Mouse (Mus musculus) CH12.LX (cell line): ENCODE measurements around the gene Kcnk16. TPM values are rescaled to one million over a fixed set of nuclear protein-coding genes. Genes with fewer than 3 reads are reported as not detected.

Experiments
- DNase-seq: peaks from one replicate; pipeline ENCODE4 v3.0.0-alpha.2; 2013; ENCODE audit errors: extremely low read depth
- H3K27ac ChIP-seq: 2 replicates; pipeline ENCODE4 v1.5.1; 2012; ENCODE audit warnings: low read depth, mild to moderate bottlenecking, control low read depth, moderate library complexity; ENCODE audit not compliant: insufficient read depth
- H3K27me3 ChIP-seq: replicated peaks from 2 replicates; pipeline ENCODE3; 2012; ENCODE audit warnings: inconsistent platforms
- H3K36me3 ChIP-seq, 2 experiments: replicated peaks in 1 of 2; 2 replicates each; pipeline versions ENCODE3 to v1.6.1; 2012; ENCODE audit warnings: inconsistent platforms in 1 of 2, low read length in 1 of 2, mild to moderate bottlenecking in 1 of 2, mixed read lengths in 1 of 2, moderate library complexity in 1 of 2; ENCODE audit not compliant: control insufficient read depth in 1 of 2, insufficient read depth in 1 of 2
- H3K4me1 ChIP-seq, 2 experiments: 2 replicates each; pipeline ENCODE4 v1.6.1; 2012; ENCODE audit warnings: inconsistent platforms in 1 of 2, moderate library complexity in 1 of 2; ENCODE audit not compliant: insufficient read depth in 2 of 2, control insufficient read depth in 1 of 2
- H3K4me2 ChIP-seq: 2 replicates; pipeline ENCODE4 v1.6.1; 2012; ENCODE audit warnings: low read depth, mild to moderate bottlenecking, control low read depth; ENCODE audit not compliant: poor library complexity, insufficient read depth, severe bottlenecking
- H3K4me3 ChIP-seq, 3 experiments: fragments of 150-350 bp in 1 of 3; sonication (generic) in 1 of 3; replicated peaks in 1 of 3; 2 replicates each; pipeline versions ENCODE3 to v1.5.1; 2011 to 2012; ENCODE audit warnings: low read depth in 2 of 3, low read length in 2 of 3, mild to moderate bottlenecking in 2 of 3, moderate library complexity in 2 of 3, control low read depth in 1 of 3, improper control_type of control experiment in 1 of 3, inconsistent platforms in 1 of 3, mixed read lengths in 1 of 3; ENCODE audit not compliant: poor library complexity in 1 of 3
- H3K79me2 ChIP-seq: replicated peaks from 2 replicates; pipeline ENCODE4 v1.6.1; 2012; ENCODE audit warnings: mild to moderate bottlenecking, moderate library complexity; ENCODE audit not compliant: control insufficient read depth, poor library complexity, insufficient read depth, severe bottlenecking; ENCODE audit errors: extremely low read depth
- H3K9ac ChIP-seq: 2 replicates; pipeline ENCODE4 v1.6.1; 2012; ENCODE audit warnings: low read depth, mild to moderate bottlenecking, control low read depth, moderate library complexity; ENCODE audit not compliant: insufficient read depth
- H3K9me3 ChIP-seq: replicated peaks from 2 replicates; pipeline ENCODE3; 2012; ENCODE audit warnings: low read length, inconsistent platforms, mixed read lengths
- CHD1 ChIP-seq: IDR thresholded peaks from 2 replicates; pipeline ENCODE4 v1.6.1; 2012; ENCODE audit warnings: low read depth, low read length, improper control_type of control experiment, inconsistent platforms
- CHD2 ChIP-seq: IDR thresholded peaks from 2 replicates; pipeline ENCODE4 v1.6.1; 2011; ENCODE audit warnings: low read length, improper control_type of control experiment
- CTCF ChIP-seq, 2 experiments: IDR thresholded peaks in 1 of 2; conservative IDR thresholded peaks in 1 of 2; 2 replicates each; pipeline ENCODE4 v1.5.1; 2011 to 2012; ENCODE audit warnings: low read depth in 2 of 2, low read length in 2 of 2, improper control_type of control experiment in 1 of 2, inconsistent platforms in 1 of 2, mild to moderate bottlenecking in 1 of 2, moderate library complexity in 1 of 2
- ELF1 ChIP-seq: IDR thresholded peaks from 2 replicates; pipeline ENCODE4 v1.6.1; 2014; ENCODE audit warnings: low read depth, mild to moderate bottlenecking, inconsistent platforms, low read length, improper control_type of control experiment
- ETS1 ChIP-seq: conservative IDR thresholded peaks from 2 replicates; pipeline ENCODE4 v1.6.1; 2012; ENCODE audit warnings: low read depth, mild to moderate bottlenecking, inconsistent platforms, low read length, improper control_type of control experiment, moderate library complexity
- GABPA ChIP-seq: IDR thresholded peaks from 2 replicates; pipeline ENCODE4 v1.6.1; 2012; ENCODE audit warnings: low read depth, low read length, improper control_type of control experiment, inconsistent platforms; ENCODE audit not compliant: insufficient replicate concordance
- HCFC1 ChIP-seq: IDR thresholded peaks from 2 replicates; pipeline ENCODE4 v1.6.1; 2012; ENCODE audit warnings: low read depth, mild to moderate bottlenecking, inconsistent platforms, low read length, improper control_type of control experiment
- JUN ChIP-seq: IDR thresholded peaks from 2 replicates; pipeline ENCODE4 v1.6.1; 2011; ENCODE audit warnings: low read depth, mild to moderate bottlenecking, low read length, improper control_type of control experiment, moderate library complexity; ENCODE audit not compliant: insufficient read depth
- JUND ChIP-seq: conservative IDR thresholded peaks from 2 replicates; pipeline ENCODE4 v1.6.1; 2011; ENCODE audit warnings: low read depth, low read length, improper control_type of control experiment
- MAX ChIP-seq: IDR thresholded peaks from 2 replicates; pipeline ENCODE4 v1.6.1; 2011; ENCODE audit warnings: low read length, improper control_type of control experiment
- MAZ ChIP-seq: IDR thresholded peaks from 2 replicates; pipeline ENCODE4 v1.6.1; 2012; ENCODE audit warnings: low read depth, mild to moderate bottlenecking, inconsistent platforms, low read length, improper control_type of control experiment, moderate library complexity
- MEF2A ChIP-seq: IDR thresholded peaks from 2 replicates; pipeline ENCODE4 v1.6.1; 2014; ENCODE audit warnings: low read depth, mild to moderate bottlenecking, inconsistent platforms, low read length, improper control_type of control experiment, borderline replicate concordance
- MXI1 ChIP-seq: IDR thresholded peaks from 2 replicates; pipeline ENCODE4 v1.6.1; 2011; ENCODE audit warnings: mild to moderate bottlenecking, low read depth, low read length, improper control_type of control experiment
- MYC ChIP-seq: IDR thresholded peaks from 2 replicates; pipeline ENCODE4 v1.6.1; 2011; ENCODE audit warnings: low read depth, mild to moderate bottlenecking, improper control_type of control experiment, low read length
- NELFE ChIP-seq: IDR thresholded peaks from 2 replicates; pipeline ENCODE4 v1.6.1; 2011; ENCODE audit warnings: low read depth, low read length, improper control_type of control experiment
- PAX5 ChIP-seq: IDR thresholded peaks from 2 replicates; pipeline ENCODE4 v1.6.1; 2012; ENCODE audit warnings: low read length, inconsistent platforms, mixed read lengths
- POLR2A ChIP-seq: IDR thresholded peaks from 2 replicates; pipeline ENCODE4 v1.6.1; 2011; ENCODE audit warnings: low read depth, mild to moderate bottlenecking, improper control_type of control experiment, low read length
- POLR2AphosphoS2 ChIP-seq: IDR thresholded peaks from 2 replicates; pipeline ENCODE4 v1.6.1; 2011; ENCODE audit warnings: low read depth, low read length, improper control_type of control experiment
- RAD21 ChIP-seq: IDR thresholded peaks from 2 replicates; pipeline ENCODE4 v1.6.1; 2011; ENCODE audit warnings: low read depth, mild to moderate bottlenecking, low read length, improper control_type of control experiment, moderate library complexity
- RCOR1 ChIP-seq: conservative IDR thresholded peaks from 2 replicates; pipeline ENCODE4 v1.6.1; 2012; ENCODE audit warnings: low read depth, mild to moderate bottlenecking, inconsistent platforms, low read length, improper control_type of control experiment
- SIN3A ChIP-seq: IDR thresholded peaks from 2 replicates; pipeline ENCODE4 v1.6.1; 2012; ENCODE audit warnings: low read length, improper control_type of control experiment, inconsistent platforms
- SMC3 ChIP-seq: IDR thresholded peaks from 2 replicates; pipeline ENCODE4 v1.6.1; 2011; ENCODE audit warnings: low read depth, low read length, improper control_type of control experiment
- UBTF ChIP-seq: IDR thresholded peaks from 2 replicates; pipeline ENCODE4 v1.6.1; 2012; ENCODE audit warnings: low read depth, mild to moderate bottlenecking, inconsistent platforms, low read length, improper control_type of control experiment, moderate library complexity
- USF1 ChIP-seq: IDR thresholded peaks from 2 replicates; pipeline ENCODE4 v1.6.1; 2014; ENCODE audit warnings: low read depth, mild to moderate bottlenecking, inconsistent platforms, low read length, improper control_type of control experiment
- USF2 ChIP-seq: conservative IDR thresholded peaks from 2 replicates; pipeline ENCODE4 v1.6.1; 2011; ENCODE audit warnings: low read depth, low read length, improper control_type of control experiment
- ZKSCAN1 ChIP-seq: IDR thresholded peaks from 2 replicates; pipeline ENCODE4 v1.6.1; 2012; ENCODE audit warnings: low read depth, inconsistent platforms, low read length, improper control_type of control experiment, borderline replicate concordance
- ZMIZ1 ChIP-seq: IDR thresholded peaks from 2 replicates; pipeline ENCODE4 v1.6.1; 2012; ENCODE audit warnings: low read depth, mild to moderate bottlenecking, inconsistent platforms, low read length, improper control_type of control experiment
- dilution Hi-C: fragments of 300-500 bp; cut with MboI; formaldehyde crosslinking; loops from 2 replicates; pipeline ENCODE4 v1.14.3; 2020; ENCODE audit warnings: low sequenced_read_pairs; ENCODE audit not compliant: extremely low pct_unique_long_range_greater_than_20kb, extremely low pct_ligation_motif_present
- in situ Hi-C: fragments of 300-500 bp; cut with MboI; formaldehyde crosslinking; loops from 3 replicates; pipeline ENCODE4 v1.14.3; 2019; ENCODE audit warnings: low sequenced_read_pairs, low pct_ligation_motif_present, low pct_unique_long_range_greater_than_20kb, mixed read lengths
- polyA plus RNA-seq: library from polyadenylated mRNA; unstranded; fragments of >175 nt; gene quantifications from 2 replicates; pipeline ENCODE4 v1.2.1, GENCODE M21; 2012; ENCODE audit warnings: low read depth; ENCODE audit not compliant: insufficient read length
- total RNA-seq, 2 experiments: library from RNA; depleted of rRNA; stranded (reverse); fragments of 300-350 nt in 1 of 2; fragments of >200 nt in 1 of 2; gene quantifications; 2 replicates each; pipeline ENCODE4 v1.2.3; 2012 to 2014

Gene Kcnk16
- total and polyA plus RNA-seq, 3 experiments, result not detected

GRCm38 (mm10) chr14:20225525-20225924 lies 43.5 kb downstream of the Kcnk16 start:
- no peak overlapping the region for H3K27ac ChIP-seq
- dilution Hi-C loops, result no loop called here
- no peak overlapping the region for H3K4me2 ChIP-seq
- no peaks in the 10 kb centered on the region for H3K36me3 ChIP-seq
- no peaks in the 10 kb centered on the region for H3K9me3 ChIP-seq
- peaks cover 2% of the 10 kb centered on the region for H3K27me3 ChIP-seq
- in situ Hi-C loops, result loop anchor here (25.0 kb wide), 1 partner anchor 513 kb away; no protein-coding TSS in a partner anchor
- H3K4me1 ChIP-seq, result no peaks in the 10 kb centered on the region
- no peak for DNase-seq
- TF ChIP-seq CTCF (conservative IDR thresholded peaks at IDR 0.05 in 1 of 2, IDR thresholded peaks at IDR 0.05 in 1 of 2; ENCODE audit: low read depth in 2 of 2, low read length in 2 of 2), result no peak
- no peak for TF ChIP-seq ZMIZ1
- no peak for TF ChIP-seq POLR2A
- no peak for TF ChIP-seq NELFE
- no peak for TF ChIP-seq JUND
- no peak for TF ChIP-seq SMC3
- TF ChIP-seq PAX5, result no peak
- no peak for TF ChIP-seq MYC
- TF ChIP-seq MAX, result no peak
- no peak for TF ChIP-seq CHD1
- no peak for TF ChIP-seq RAD21
- TF ChIP-seq UBTF, result no peak
- no peak for TF ChIP-seq USF2
- TF ChIP-seq ELF1, result no peak
- TF ChIP-seq SIN3A, result no peak
- no peak for TF ChIP-seq MAZ
- no peak for TF ChIP-seq POLR2AphosphoS2
- no peak for TF ChIP-seq HCFC1
- TF ChIP-seq ETS1, result no peak
- H3K79me2 ChIP-seq, result no peaks in the 10 kb centered on the region
- H3K4me3 ChIP-seq, result no peak overlapping the region
- no peak overlapping the region for H3K9ac ChIP-seq

DNA sequence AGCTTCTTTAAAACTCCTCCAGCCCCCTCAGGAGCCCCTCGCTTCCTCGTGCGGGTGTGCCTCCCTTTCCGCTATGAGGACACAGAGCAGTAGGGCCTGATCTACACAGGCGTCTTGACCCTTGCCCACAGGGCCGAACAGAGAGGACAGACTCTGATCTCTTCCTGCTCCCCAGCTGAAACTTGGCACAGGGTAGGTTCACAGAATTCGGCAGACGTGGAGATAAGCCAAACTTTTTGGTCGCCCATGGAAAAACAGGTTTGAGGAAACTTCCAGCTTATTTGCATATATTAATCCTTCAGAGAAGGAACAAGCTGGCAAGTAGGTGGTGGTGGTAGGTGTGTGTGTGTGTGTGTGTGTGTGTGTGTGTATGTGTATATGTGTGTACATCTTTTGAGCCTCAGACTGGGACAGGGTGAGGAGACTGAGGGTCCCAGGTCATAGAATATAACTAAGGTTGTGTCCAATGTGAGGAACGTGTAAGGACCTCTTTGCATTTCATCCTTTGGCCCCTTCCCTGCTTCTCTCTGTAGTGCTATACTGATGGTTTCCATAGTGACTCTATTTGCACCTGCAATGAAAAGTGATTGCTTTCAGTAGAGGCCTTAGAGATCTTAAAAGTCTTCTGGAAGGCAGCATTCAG lies 44.3 kb downstream of the Kcnk16 start:
- dilution Hi-C loops, result no loop called here
- no peaks in the 10 kb centered on the region for H3K4me1 ChIP-seq
- TF ChIP-seq CTCF (conservative IDR thresholded peaks at IDR 0.05 in 1 of 2, IDR thresholded peaks at IDR 0.05 in 1 of 2; ENCODE audit: low read depth in 2 of 2, low read length in 2 of 2), result no peak
- TF ChIP-seq MAZ, result no peak
- no peak for TF ChIP-seq JUND
- TF ChIP-seq UBTF, result no peak
- no peak for TF ChIP-seq ZKSCAN1
- TF ChIP-seq RCOR1, result no peak
- no peak for TF ChIP-seq MYC
- TF ChIP-seq CHD1, result no peak
- TF ChIP-seq POLR2A, result no peak
- no peak for TF ChIP-seq MXI1
- TF ChIP-seq CHD2, result no peak
- TF ChIP-seq NELFE, result no peak
- TF ChIP-seq USF2, result no peak
- no peak for TF ChIP-seq ZMIZ1
- no peak for TF ChIP-seq JUN
- TF ChIP-seq USF1, result no peak
- TF ChIP-seq POLR2AphosphoS2, result no peak
- TF ChIP-seq PAX5, result no peak
- TF ChIP-seq MEF2A, result no peak
- TF ChIP-seq GABPA, result no peak
- no peak overlapping the region for H3K9ac ChIP-seq
- H3K4me2 ChIP-seq, result no peak overlapping the region
- H3K79me2 ChIP-seq, result no peaks in the 10 kb centered on the region
- in situ Hi-C loops, result loop anchor here (25.0 kb wide), 1 partner anchor 512 kb away; no protein-coding TSS in a partner anchor
- peaks cover 2% of the 10 kb centered on the region for H3K27me3 ChIP-seq
- H3K27ac ChIP-seq, result no peak overlapping the region
- H3K4me3 ChIP-seq, result no peak overlapping the region
- no peaks in the 10 kb centered on the region for H3K36me3 ChIP-seq
- DNase-seq, result no peak
- no peaks in the 10 kb centered on the region for H3K9me3 ChIP-seq
